Mouse (Mus musculus): ENCODE results near the gene Nfatc4.

Nfatc4 gene

GRCm38 (mm10) chr14:55830331-55830730 lies 7.4 kb downstream of the Nfatc4 start:
- no peak for TF ChIP-seq GATA4 (IDR thresholded peaks at IDR 0.05; ENCODE audit: insufficient replicate concordance, low read length)

- TF ChIP-seq GATA4 (IDR thresholded peaks at IDR 0.05; ENCODE audit: insufficient replicate concordance, low read length): no peak
These were observed 10.2 kb downstream of the Nfatc4 start for GRCm38 (mm10) chr14:55833126-55833525.

DNA sequence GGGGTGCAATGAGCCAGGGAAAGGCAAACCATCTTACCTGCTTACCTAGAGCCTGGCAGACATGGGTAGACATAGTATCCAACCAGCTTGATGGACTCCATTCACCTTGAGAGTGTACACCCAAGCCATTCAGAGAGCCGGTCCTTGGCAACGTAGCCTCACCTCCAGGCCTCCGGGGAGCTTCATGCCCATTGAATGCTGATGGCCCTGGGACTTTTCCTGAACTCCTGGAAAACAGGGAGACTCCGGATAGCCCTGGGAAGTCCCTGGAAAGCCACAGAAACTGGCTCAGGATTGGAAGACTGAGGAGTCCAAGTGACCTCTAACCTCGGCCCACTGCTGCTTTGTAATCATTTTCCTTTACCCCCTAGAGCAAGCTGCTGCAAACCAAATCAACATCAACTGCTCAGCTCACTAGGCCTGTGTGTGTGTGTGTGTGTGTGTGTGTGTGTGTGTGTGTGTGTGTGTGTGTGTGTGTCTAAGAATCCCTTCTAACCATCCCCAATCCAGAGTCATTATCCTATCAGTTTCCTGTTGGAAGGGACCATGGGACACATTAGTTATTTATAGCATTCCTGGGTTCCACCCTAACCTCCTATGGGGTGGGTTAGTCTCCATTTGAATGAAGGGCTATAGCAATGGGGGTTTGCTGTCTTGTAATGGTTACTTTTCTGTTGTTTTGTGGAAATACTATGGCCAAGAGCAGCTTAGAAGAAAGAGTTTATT lies 12.0 kb downstream of the Nfatc4 start:
- TF ChIP-seq GATA4 (IDR thresholded peaks at IDR 0.05; ENCODE audit: insufficient replicate concordance, low read length): no peak

- no peak for TF ChIP-seq GATA4 (IDR thresholded peaks at IDR 0.05; ENCODE audit: insufficient replicate concordance, low read length)
These were observed 15.4 kb downstream of the Nfatc4 start for GRCm38 (mm10) chr14:55838312-55838711.

DNA sequence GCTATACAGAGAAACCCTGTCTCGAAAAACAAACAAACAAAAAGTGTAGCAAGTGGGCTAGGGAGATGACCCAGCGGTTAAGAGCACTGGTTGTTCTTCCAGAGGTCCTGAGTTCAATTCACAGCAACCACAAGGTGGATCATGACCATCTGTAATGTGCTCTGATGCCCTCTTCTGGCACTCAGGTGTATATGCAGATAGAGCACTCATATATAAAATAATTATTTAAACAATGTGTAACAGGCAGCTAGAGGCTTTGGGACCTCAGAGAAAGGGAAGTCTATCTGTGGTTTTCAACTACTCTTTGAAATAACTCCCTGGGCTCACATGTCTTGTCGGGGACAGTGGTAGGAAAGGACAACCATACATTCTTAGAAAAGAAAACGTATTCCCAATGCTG lies 15.8 kb downstream of the Nfatc4 start:
- no peak for TF ChIP-seq GATA4 (IDR thresholded peaks at IDR 0.05; ENCODE audit: insufficient replicate concordance, low read length)

DNA sequence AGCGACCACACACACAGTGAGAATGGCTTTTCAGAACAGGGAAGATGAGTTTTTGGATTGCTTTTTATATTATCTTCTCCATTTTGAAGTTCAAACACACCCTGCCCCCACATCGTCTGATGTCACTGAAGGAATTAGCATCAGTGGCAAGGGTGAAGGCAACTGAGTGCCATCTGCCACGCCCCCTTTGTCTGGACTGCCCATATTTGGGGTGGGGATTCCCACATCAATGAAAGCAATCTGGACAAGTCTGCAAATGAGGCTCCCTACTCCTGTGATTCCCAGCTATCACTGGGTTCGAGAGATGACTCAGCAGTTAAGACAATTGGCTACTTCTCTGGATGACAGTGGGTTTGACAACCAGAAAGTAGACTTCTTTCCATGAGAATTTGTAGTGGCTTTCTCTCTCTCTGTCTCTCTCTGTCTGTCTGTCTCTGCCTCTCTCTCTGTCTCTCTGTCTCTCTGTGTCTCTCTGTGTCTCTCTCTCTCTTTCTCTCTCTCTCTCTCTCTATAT lies 18.0 kb downstream of the Nfatc4 start:
- TF ChIP-seq GATA4 (IDR thresholded peaks at IDR 0.05; ENCODE audit: insufficient replicate concordance, low read length): no peak

DNA sequence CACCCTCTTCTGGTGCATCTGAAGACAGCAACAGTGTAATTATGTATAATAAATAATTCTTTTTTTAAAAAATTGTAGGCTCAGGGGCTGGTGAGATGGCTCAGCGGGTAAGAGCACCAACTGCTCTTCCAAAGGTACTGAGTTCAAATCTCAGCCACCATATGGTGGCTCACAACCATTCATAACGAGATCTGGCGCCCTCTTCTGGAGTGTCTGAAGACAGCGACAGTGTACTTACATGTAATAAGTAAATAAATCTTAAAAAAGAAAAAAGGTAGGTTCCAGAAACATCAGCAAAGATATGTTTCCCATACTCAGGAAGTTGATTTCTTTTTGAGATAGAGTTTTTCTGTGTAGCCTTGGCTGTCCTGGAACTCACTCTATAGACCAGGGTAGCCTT lies 19.9 kb downstream of the Nfatc4 start:
- TF ChIP-seq GATA4 (IDR thresholded peaks at IDR 0.05; ENCODE audit: insufficient replicate concordance, low read length): no peak

DNA sequence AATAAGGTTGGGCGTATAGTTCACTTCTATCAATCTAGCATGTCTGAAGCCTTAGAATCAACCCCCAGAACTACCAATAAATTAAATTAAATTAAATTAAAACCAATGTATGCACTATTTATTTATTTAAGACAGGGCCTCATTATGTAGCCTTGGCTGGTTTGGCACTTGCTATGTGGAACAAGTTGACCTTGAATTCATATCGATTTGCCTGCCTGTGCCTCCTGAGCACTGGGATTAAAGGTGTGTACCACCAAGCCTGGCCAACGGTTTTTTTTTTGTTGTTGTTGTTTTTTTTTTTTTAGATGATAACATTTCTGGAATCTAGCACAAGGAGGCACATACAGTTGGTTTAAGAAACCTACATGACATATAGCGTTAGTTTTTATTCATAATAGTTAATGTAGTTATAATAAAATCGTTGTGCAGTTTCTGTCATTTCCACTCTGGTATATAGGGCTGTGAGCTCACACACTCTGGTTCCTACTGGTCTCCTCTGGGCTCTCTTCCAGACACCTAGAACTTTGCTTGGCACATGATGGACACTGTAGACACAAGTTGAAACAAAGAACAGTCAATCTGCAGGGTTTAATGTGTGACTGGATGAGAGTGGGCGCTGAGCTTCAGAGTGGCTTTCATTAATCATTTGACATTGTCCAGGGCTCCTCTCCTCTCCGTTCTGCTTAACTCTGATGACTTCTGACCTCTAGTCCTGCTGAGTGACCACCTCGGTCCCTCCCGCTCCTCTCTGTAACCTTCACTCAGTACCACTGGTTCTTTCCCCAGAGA lies 22.8 kb downstream of the Nfatc4 start:
- no peak for TF ChIP-seq GATA4 (IDR thresholded peaks at IDR 0.05; ENCODE audit: insufficient replicate concordance, low read length)

DNA sequence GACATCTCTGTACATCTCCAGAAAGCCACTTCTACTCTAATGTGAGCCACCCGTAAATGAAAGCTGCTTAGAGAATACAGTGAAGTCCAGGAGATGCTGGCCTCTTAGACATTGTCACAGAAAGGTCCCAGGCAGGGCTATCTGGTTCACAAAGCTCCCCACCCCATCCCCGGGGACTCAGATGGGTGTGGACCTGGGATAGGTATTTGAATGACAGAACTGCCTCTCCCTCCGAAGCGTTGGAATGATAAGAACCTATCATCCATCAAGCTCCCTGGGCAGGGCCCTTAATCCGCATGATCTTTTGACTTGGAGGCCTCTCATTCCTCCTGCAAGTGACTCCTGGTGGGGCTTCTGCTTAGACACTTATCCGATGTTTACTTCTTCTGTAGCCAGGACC lies 27.9 kb downstream of the Nfatc4 start:
- no peak for TF ChIP-seq GATA4 (IDR thresholded peaks at IDR 0.05; ENCODE audit: insufficient replicate concordance, low read length)

DNA sequence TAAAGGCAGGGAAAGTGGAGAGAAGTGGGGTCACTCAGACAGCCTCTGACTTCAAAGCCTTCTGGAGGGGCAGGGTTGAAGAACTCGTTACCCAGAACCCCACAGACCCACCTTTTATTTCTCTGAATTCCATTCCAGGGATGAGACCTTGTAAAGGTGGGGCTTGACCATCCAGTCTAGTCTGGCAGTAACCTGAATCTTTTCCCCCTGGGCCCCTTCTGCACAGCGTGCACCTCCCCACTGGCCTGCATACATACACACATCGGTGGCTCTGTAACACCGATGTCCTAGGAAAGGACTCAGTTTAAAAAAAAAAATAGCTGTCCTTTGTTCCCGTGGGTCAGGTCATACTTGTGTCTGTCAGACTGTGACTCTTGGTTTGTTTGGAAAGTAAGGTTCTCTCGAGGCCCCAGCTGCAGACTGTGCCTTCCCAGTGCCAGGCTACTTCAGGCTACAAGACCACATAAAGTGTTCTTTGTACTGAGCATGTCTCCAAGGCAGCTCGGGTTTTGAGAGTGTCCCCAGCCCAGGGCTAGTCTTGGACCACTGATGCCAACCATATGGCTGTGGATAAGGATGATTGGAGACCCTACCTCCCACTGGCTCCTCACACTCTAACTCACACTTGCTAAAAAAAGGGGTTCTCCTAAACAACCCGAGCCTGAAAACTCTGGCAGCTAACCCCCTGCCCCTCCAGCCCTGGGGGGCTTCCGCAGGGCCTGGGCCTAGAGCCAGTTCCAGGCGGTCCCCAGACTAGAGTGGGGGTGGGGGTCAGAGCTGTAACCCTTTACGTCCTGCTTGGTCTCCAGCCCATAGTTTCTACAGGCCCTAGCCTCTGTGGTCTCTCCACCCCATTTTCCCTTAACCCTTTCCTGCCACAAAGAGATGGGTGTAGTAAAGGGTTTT lies 30.0 kb downstream of the Nfatc4 start:
- TF ChIP-seq GATA4 (IDR thresholded peaks at IDR 0.05; ENCODE audit: insufficient replicate concordance, low read length): no peak

DNA sequence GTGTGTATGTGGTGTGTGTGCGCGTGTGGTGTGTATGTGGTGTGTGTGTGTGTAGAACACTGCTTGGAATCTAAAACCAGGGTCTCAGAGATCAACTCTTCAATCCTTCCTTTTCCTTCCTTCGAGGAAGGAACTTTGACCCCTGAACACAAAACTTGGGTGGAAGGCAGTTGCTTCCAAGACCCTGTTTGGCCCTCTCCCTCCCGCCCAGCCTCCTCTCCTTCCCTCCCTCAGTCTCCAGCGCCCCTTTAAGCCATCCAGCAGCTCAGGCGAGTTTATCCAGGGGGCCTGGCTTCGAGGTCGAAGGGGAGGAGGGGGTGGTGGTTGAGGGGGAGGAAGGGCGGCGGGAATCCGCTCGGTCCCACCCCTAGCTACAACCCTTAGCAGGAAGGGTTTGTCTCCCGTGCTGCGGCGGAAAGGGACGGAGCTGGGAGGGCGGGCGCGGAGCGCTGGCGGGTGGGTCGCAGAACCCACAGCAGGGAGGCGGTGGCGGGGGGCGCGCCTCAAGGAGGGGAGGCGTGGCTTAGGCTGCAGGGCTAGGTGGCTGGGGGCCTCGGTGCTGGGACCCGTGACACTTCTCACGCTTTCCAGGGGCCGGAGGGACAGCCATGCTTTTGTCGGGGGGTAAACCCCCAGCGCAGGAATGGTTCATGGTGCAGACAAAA lies 30.8 kb downstream of the Nfatc4 start, which contains the start of gene Nynrin:
TSS of gene Nynrin (plus strand) at position 390 of the 665 bp plus-strand sequence.
- TF ChIP-seq GATA4 (IDR thresholded peaks at IDR 0.05; ENCODE audit: insufficient replicate concordance, low read length): no peak

GRCm38 (mm10) chr14:55854406-55855100 lies 31.6 kb downstream of the Nfatc4 start:
- TF ChIP-seq GATA4 (IDR thresholded peaks at IDR 0.05; ENCODE audit: insufficient replicate concordance, low read length): no peak

DNA sequence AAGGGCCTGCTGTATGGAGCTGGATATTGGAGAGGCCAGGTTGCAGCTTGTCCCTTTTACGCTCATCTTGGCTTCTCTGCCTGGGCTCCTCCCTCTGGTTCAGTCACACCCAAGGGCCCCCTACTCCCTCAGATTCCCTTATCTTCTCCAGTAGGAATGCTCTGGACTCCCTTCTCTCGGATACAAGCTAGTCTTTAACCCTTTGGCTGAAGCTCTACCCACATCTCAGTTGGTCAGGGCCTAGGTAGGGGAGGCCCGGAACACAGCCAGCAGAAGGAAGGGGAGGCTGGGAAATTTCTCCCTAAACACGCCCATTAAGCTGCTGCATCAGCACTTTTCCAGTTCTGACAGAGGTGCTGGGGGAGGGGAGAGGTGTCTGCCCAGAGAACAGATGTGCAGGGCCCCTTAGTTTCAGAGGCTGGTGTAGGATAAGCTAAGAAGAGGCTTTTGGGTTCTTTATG lies 32.2 kb downstream of the Nfatc4 start:
- TF ChIP-seq GATA4 (IDR thresholded peaks at IDR 0.05; ENCODE audit: insufficient replicate concordance, low read length): no peak

- TF ChIP-seq GATA4 (IDR thresholded peaks at IDR 0.05; ENCODE audit: insufficient replicate concordance, low read length): no peak; the same call in 1 of the 2 replicates
These were observed 34.6 kb downstream of the Nfatc4 start for GRCm38 (mm10) chr14:55857588-55857987.

Data from liver, adult (tissue).